Mouse (Mus musculus): ENCODE data around the gene Ttc30b.
"Not testable (repeated sequence)": the region's sequence is repeated elsewhere in the genome, so short reads cannot be mapped to it uniquely, and the experiment has no call there.

Gene Ttc30b

GRCm38 (mm10) chr2:75938117-75939063, at the start of gene Ttc30b:
TSS of gene Ttc30b (minus strand) at chr2:75938585.
- DNase-seq (ENCODE audit: extremely low spot score, low spot score): peak; percentile 86

DNA sequence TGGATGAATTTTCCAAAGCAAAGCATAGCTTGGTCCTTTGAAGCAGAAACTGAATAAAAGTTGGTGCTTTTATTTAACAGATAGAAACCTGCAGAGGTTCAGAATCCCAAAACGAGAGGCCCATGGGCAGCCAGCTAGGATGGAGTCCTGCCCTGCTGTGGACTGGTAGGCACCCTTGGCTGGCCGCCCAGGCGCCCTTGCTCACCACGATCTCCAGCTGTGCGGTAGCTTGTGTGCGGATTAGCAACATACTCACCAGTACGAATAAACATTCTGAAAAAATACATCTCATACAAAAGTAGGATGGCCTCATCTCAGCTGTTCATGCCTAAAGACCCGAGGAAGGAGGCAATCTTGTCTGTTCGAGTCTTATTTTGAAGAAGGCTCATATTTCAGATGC, 49.4 kb upstream of the Ttc30b start:
- no peak for DNase-seq (ENCODE audit: extremely low spot score, low spot score)

DNA sequence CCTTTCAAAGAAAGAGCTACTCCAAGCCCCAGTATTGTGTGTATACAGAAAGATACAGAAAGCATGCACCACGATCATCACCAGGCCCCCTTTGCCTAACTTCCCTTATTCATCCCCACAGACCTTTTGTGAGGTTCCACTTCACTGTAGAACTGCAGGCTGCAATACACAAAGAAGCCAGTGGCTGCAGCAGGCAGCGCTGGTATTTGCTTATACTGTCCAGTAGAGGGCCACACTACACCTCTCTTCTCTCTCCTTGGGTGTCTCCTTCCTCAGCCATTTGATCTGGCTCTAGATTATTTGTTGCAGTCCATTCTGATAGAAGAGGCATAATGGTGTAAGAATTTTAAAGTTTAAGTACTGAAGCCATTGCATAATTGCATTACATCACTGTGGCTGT, 46.7 kb upstream of the Ttc30b start:
- DNase-seq (ENCODE audit: extremely low spot score, low spot score): peak; percentile 60

- DNase-seq (ENCODE audit: extremely low spot score, low spot score): no peak
These were observed 45.5 kb upstream of the Ttc30b start for GRCm38 (mm10) chr2:75983847-75984246.

- DNase-seq (ENCODE audit: extremely low spot score, low spot score): no peak
These were observed 44.7 kb upstream of the Ttc30b start for GRCm38 (mm10) chr2:75983091-75983490.

DNA sequence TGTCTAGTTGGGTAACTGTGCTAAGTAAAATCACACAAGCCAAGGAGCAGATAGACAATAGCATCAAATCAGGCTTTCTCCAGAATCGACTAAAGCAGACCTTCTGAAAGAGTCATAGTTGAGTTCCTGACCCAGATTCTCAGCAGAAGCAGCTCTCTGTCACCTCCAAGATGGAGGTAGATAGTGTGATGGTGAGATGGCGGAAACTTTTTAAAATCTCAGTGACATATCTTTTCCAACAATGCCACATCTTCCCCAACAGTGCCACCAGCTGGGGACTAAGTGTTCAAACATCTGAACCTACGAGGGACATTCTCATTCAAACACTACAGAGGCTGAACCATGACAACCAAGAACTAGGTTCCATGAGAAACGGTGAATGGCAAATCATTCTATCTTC, 44.2 kb upstream of the Ttc30b start:
- DNase-seq (ENCODE audit: extremely low spot score, low spot score): no peak

GRCm38 (mm10) chr2:75981440-75982081, 43.2 kb upstream of the Ttc30b start, which contains the start of gene Ttc30a1:
TSS of gene Ttc30a1 (minus strand) at chr2:75981967.
- peak; percentile 90 for DNase-seq (ENCODE audit: extremely low spot score, low spot score)

DNA sequence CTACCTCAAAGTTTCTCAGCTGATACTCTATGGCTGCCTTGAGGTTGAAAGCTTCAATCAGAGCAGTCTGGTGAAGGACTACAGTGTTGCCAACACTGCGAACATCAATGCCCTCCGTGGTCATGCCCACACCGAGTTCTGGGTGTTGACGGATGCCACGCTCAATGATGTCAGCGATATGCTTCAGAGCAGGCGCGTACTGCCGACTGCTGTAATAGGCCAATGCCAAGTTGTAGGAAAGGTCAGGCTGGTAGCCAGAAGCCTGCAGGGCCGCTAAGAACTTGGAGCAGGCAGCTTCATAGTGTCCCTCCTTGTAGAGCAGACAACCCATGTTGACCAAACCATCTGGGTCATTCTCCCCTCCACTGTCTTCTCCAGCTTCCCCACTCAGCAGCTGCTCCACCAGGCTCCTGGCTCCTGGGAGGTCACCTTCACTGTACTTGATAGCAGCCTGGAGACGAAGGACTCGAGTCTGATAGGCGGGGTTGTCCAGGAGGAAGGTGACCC, 42.6 kb upstream of the Ttc30b start:
- not testable (repeated sequence) for DNase-seq (ENCODE audit: extremely low spot score, low spot score)

- peak; percentile 29 for DNase-seq (ENCODE audit: extremely low spot score, low spot score)
These were observed 39.5 kb upstream of the Ttc30b start, which contains the start of gene Ttc30a2 for GRCm38 (mm10) chr2:75977752-75978368. TSS of gene Ttc30a2 (minus strand) at chr2:75978170.

- not testable (repeated sequence) for DNase-seq (ENCODE audit: extremely low spot score, low spot score)
These were observed 37.7 kb upstream of the Ttc30b start for GRCm38 (mm10) chr2:75976070-75976469.

- no peak for DNase-seq (ENCODE audit: extremely low spot score, low spot score)
These were observed 35.7 kb upstream of the Ttc30b start for GRCm38 (mm10) chr2:75974131-75974530.

GRCm38 (mm10) chr2:75964972-75965371, 26.6 kb upstream of the Ttc30b start:
- DNase-seq (ENCODE audit: extremely low spot score, low spot score): peak; percentile 42

GRCm38 (mm10) chr2:75964512-75964911, 26.1 kb upstream of the Ttc30b start:
- peak; percentile 67 for DNase-seq (ENCODE audit: extremely low spot score, low spot score)

DNA sequence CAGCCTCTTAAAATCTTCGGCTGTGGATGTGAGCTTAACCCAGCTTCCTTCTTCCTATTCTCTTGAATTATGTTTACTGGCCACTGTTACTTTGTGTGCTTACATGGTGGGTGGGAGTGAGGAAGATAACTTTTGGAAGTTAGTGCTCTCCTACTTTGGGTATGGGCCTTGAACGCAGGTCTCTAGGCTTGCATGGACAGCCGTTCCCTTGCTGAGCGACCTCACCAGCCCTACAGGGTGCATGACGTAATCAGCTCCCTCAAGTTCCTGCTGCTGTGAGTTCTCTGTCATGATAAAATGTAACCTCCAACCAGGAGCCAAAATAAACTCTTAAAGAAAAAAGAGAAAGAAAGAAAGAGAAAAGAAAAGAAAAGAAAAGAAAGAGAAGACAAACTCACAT, 25.7 kb upstream of the Ttc30b start:
- DNase-seq (ENCODE audit: extremely low spot score, low spot score): no peak

DNA sequence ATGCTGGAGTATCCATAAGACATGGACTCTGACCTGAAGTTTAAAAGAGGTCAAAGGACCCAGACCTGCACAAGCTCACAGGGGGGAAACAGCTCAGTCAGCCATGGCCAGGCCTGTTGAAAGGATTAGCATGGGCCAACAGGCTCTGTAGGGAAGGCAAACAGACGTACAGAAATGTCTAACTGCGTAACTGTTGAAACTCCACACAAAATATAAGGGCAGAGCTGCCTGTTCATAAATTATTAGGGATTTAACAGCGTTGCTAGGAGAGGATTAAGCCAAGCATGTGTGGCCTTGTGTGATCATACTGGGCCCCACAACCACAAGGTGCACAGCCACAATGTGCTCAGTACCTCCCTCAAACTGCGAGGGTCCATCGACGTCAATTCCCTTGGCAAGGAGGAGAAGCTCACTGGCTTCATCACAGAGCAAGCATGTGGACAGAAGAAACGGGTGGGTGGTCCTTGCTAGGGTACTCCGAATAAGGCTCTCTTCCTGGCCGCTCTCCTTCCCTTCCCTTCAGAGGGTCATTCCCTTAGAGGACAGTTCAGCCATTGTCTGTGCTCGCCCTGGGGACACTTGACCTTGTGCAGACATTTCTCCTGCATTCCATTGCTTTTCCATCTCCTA, 24.9 kb upstream of the Ttc30b start:
- no peak for DNase-seq (ENCODE audit: extremely low spot score, low spot score)

DNA sequence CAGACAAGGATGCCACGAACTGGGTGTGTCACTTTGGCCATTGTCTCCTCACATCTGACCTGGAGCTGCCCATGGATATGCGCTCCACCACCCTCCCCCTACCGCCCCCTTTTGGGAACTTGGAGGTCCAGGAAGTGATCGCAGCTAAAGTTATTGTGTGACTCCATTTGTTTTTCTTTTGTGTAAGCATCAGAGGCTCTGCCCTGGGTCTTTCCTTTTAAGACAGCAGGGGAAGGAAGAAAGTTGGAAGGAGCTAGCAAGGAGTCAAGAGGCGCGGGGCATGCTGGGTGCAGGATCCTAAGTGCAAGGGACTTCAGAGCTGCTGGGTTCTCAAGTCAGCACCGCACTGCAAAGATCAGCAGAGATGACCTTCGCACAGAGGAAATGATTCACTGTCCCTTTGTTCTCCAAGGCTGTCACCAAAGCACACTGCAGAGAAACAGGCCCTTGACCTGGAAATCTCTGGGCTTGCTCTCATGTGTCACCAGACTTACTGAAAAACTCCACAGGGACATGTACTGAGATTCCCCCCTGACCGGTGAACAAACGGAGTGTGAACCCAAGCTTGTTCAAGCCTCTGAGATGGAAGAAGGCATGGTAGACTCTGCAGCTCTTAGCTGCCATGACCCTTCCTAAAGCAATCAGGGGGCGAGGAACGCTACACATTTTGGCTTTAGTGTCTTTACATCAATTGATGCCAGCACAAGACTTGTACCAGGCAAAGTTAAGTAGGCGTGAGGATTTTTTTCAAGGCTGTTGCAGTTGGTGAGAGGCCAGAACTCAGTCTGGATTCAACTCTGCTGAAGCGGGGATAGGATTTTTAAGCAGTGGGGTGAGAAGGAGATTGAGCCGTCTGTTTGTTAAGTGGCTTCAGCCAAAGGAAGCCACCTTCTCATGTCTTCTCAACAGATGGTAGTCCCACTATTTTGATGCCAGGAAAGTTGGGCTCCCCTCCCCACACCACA, 22.3 kb upstream of the Ttc30b start:
- peak; percentile 60 for DNase-seq (ENCODE audit: extremely low spot score, low spot score)

DNA sequence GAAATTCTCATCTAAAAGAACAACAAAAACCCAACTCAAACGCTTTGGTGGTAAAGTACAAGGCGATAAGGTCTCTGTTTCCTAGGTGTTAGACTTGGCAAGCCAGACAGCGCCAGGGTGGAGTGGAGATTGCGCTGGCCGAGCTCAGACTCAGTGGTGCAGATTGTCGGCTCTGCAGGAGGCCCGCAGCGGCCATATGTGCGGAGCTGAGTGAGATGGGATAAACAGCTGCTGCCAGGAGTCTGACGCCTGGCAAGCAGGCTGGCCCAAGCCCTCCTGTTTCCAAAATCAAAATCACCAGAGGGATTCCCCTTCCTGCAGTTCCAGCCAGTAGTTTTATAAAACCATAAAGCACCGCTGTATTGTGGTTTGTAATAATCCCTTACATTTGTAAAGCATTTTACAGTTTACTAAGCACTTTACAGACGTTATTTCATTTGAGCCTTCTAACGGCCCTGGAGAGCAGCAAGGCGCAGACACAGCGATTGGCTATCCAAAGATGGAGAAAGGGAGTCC, 21.5 kb upstream of the Ttc30b start:
- peak; percentile 69 for DNase-seq (ENCODE audit: extremely low spot score, low spot score)

- DNase-seq (ENCODE audit: extremely low spot score, low spot score): peak; percentile 48
These were observed 20.9 kb upstream of the Ttc30b start for GRCm38 (mm10) chr2:75959183-75959849.

DNA sequence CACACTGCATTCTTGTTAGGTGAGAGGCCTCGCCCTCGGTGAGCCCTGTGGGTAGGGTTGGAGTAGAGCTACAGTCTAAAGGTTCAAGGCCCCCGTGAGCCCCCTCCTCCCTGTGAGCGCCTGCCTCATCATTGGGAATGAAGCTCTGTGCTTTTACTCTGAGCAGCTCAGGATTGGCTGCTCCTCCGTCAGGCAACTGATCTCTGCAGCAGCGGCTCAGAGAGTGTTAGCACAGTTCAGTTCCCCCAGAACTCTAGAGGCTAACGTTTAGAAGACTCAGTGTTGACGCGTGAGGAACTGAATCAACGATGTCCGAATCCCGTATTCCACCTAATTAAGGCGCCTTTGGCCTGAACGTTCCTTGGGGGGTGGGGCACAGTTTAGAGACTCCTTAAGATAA, 17.3 kb upstream of the Ttc30b start:
- no peak for DNase-seq (ENCODE audit: extremely low spot score, low spot score)
